Mouse (Mus musculus) colon, adult 2 months (tissue): ENCODE measurements around the gene Phyhipl. TPM values are rescaled to one million over a fixed set of nuclear protein-coding genes. Genes with fewer than 3 reads are reported as not detected.

Source experiments
- polyA plus RNA-seq: library from polyadenylated mRNA; depleted of rRNA; stranded (reverse); fragments of >200 nt; gene quantifications from 2 replicates; pipeline ENCODE4 v1.2.3, GENCODE M21; 2012; rRNA removed

Gene Phyhipl
- 0.23 and 0.25 TPM in 2 replicates for polyA plus RNA-seq

GRCm38 (mm10) chr10:70655828-70656227 is at the start of gene Phyhipl:
Gene Phyhipl (minus strand): TSS chr10:70655965.

Other genes with a start within 250 kb of the Phyhipl start
- 0.97 and 1.2 TPM in 2 replicates for gene Fam13c, start 215.5 kb downstream of the Phyhipl start, polyA plus RNA-seq